Mouse (Mus musculus) gastrocnemius, adult 2 months (tissue): Measurements from ENCODE around the gene Glyctk. TPM values are rescaled to one million over a fixed set of nuclear protein-coding genes. Genes with fewer than 3 reads are reported as not detected.

Source experiments
- DNase-seq: peaks from one replicate; pipeline ENCODE4 v3.0.0; 2022
- H3K27ac ChIP-seq: fragments of 200-600 bp; 2 replicates; pipeline ENCODE4 v1.8.1; 2022; ENCODE audit warnings: mild to moderate bottlenecking
- H3K4me3 ChIP-seq: fragments of 200-600 bp; 2 replicates; pipeline ENCODE4 v1.8.1; 2022; ENCODE audit warnings: mild to moderate bottlenecking, moderate library complexity
- CTCF ChIP-seq: fragments of 200-600 bp; IDR thresholded peaks from 2 replicates; pipeline ENCODE4 v1.8.1; 2022; ENCODE audit warnings: antibody characterized with exemption, mild to moderate bottlenecking, moderate library complexity
- intact Hi-C: fragments of 180-260 bp; cut with DNase I; formaldehyde crosslinking; loops from one replicate; pipeline ENCODE4 v1.15.1; 2025
- total RNA-seq, 2 experiments: library from RNA; stranded (reverse); gene quantifications; 2 replicates each; pipeline ENCODE4 v1.2.3; 2021

Gene Glyctk
- total RNA-seq, 2 experiments from 2014 or later: 0.61 to 2.8 TPM

DNA sequence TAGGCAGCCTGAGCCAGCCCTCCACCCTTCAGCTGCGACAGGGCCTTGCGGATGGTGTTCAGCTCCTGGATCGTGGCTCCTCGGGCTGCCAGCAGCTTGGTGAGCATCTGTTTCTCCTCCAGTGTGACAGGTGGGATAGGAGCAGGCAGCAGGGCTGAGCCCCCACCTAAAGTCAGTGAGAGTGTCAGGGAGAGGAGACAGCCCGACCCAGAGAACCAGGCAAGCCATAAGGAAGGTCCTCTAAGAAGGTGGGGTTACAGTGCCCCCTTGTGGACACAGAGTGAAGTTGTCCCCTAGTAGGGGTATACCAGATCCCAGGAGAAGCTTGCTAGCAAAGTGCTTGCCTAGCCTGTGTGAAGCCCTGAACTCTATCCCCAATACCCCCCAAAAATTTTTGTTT lies 1.5 kb downstream of the Glyctk start:
- intact Hi-C loops: no loop called here
- TF ChIP-seq CTCF: peak; percentile 73
- Histone ChIP-seq H3K27ac (no peak overlapping the region), H3K4me3 (no peak overlapping the region)
- peak; percentile 42 for DNase-seq

DNA sequence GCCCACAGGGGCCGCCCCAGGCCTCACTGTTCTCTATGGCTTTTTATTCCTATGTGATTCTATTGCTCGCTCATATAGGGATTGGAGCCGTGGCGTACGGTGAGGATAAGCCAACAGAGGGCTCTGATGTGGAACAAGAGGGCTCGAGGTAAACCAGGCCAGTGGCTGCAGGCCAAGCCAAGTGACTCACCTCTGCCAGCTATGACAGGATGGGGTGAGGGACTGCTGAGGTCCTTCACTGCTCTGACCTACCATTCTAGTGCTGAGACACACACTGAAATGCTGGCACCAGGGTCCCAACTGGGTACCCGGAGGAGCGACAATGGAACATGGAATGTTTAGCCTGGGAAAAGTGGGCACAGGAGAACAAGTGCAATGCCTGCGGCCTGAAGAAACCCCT lies 3.8 kb downstream of the Glyctk start:
- Histone ChIP-seq H3K27ac (no peak overlapping the region), H3K4me3 (no peak overlapping the region)
- no peak for TF ChIP-seq CTCF
- intact Hi-C loops: no loop called here
- DNase-seq: no peak

DNA sequence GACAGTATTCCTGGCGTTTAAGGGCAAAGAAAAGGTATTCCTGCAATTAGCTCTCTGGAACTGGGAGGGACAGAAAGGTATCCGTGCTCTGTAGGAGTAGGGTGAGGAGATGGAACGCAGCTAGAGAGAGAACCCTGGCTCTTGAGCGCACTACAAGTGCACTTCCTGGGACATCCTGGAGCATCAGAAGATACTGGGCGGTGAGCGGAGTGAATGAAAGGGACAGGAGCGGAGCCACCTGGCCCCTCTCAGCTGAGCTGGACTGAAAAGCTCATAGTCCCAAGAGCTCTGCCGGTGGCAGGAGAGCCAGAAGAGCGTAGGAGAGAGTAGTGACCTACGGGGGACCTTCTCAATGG lies 8.6 kb downstream of the Glyctk start:
- DNase-seq: no peak
- TF ChIP-seq CTCF: no peak
- intact Hi-C loops: no loop called here
- no peak overlapping the region for H3K4me3 ChIP-seq
- H3K27ac ChIP-seq: no peak overlapping the region

DNA sequence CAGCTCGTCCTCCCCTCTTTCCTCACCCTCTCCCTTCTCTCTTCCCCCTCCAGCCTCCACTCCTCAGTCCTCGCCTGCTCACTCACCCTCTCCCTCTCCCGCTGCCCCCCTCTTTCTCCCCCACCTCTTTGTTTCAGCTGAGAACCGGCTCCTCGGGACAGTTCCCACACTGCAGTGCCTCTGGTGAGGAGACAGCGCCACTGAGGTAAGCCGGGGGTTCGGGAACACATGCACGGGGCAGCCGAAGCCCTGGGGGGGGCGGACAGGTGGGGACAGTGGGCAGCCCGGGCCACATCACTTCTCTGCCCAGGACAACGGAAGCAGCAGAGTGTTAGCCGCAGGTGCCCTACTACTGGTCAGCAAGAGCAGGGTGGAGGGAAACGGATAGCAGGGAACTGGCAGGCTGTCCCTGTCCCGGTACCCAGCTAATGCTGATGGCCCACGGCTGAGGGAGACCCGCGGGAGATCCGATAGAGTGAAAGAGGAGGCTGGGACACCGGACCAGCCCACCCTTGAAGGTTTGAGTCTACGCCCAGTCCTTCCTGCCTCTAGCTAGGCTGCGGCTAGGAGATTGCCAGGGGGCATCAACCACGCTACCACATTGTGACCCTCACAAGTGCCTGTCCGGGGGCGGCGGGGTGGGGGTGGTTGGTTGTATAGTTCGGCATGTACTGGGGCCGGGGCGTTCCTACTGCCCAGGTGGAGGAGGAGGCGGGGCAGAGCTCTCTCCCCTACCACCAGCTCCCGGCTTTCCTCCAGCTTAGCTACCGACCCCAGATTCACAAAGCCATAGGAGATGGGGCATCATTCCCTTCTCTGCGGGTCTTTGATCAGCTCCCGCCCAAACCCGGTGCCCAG lies 9.2 kb downstream of the Glyctk start:
- Histone ChIP-seq H3K4me3 (no peak overlapping the region), H3K27ac (no peak overlapping the region)
- no peak for TF ChIP-seq CTCF
- DNase-seq: no peak
- intact Hi-C loops: no loop called here

DNA sequence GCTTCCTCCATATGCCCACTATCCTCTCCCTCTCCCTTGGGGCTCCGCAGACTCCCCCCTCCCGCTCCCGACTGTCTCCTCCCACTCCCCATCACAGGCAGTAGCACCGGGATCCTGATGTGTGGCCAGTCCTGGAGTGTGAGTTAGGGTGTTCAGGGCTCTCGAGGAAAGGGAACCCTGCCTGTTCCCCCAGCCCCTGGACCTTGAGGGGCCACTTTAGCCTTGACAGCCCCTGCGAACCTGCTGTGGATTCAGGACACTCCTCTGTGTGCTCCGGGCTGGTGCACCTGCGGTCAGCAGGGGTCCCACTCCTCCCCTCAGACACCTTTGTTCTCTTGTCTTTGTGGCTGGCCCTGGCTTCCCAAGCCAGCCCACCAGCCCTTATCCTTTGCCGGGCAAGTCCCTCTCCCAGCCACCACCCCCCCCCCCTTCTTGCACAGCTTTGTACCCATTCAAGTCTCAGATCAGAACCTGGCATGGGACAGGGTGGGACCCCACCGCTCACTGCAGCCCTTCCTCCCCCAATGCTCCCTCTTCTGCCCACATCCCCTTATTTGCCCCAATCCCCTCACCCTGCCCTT lies 10.0 kb downstream of the Glyctk start:
- no peak for DNase-seq
- no peak for TF ChIP-seq CTCF
- no peak overlapping the region for H3K27ac ChIP-seq
- H3K4me3 ChIP-seq: no peak overlapping the region
- intact Hi-C loops: no loop called here

DNA sequence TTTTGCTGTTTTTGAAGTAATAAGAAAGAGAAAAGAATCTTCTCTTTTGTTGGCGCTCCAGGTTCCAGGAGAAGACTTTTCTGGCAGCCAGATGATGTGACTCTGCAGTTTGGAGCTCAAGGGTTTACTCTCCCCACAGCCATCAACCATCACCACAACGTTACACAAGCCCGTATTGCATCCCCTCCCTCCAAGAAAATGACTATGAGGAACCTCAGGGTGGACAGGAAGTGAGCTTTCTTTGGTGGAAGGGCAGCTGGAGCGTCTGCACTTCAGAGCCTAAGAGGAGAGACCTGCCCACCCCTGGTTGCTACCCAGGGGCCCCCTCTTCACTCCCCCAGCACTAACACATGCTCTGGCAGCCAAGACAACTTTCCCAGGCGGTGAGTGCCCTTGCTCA lies 10.7 kb downstream of the Glyctk start:
- intact Hi-C loops: no loop called here
- Histone ChIP-seq H3K27ac (no peak overlapping the region), H3K4me3 (no peak overlapping the region)
- DNase-seq: no peak
- no peak for TF ChIP-seq CTCF

DNA sequence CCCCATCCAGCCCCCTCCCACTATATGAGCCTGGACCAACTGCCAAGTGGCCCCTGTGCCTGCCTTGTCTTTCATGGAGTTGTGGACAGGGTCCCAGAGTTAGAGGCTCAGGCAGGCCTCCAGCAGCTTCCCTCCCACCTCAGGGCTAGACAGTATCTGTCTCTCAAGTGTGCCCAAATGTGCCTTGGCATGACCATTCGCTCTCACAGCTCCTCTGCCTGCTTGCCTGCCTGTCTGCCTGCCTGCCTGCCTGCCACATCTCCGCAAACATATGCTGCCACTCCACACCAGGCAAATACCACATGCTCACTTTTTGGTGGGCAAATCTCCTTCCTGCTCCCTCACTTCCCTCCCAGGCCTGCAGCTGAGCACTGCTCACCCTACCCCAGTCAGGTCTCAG lies 12.4 kb downstream of the Glyctk start:
- Histone ChIP-seq H3K4me3 (no peak overlapping the region), H3K27ac (no peak overlapping the region)
- intact Hi-C loops: no loop called here
- TF ChIP-seq CTCF: no peak
- no peak for DNase-seq

DNA sequence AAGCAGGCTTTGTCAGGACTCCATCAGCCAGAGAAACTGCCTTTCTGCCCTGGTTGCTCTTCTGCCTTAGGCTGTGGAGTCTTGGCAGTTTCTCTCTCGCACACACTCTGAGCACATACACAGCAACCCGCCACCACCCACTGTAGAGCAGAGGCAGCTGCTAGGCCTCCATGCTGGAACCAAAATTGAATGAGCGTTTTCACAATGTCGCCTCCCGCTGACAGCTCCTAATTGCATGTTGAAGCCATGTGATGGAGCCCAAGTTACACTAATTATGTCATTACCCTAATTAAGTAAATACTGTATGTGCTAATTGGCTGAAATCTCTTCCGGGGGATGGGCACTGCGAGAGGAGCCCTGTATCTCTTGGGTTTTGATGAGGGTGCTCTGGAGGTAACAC lies 13.8 kb downstream of the Glyctk start:
- Histone ChIP-seq H3K27ac (no peak overlapping the region), H3K4me3 (no peak overlapping the region)
- TF ChIP-seq CTCF: no peak
- intact Hi-C loops: no loop called here
- DNase-seq: no peak

DNA sequence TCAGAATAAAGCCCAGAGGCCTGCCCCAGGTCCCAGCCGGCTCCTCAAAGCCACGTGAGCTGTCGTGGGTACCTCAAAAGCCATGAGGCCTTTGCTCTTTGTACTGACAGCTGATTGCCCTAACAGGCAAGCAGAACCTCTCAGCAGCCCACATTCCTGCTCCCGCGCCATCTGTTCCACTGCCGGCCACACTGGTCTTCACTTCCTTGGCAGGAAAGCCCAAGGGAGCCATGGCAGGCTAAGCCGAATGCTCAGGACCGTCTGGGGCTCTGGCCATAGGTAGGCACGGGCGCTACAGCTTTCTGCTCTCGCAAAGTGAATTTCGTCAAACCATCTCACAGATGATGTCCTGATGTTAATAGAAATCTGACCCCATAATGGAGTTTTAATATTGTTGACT lies 16.0 kb downstream of the Glyctk start:
- TF ChIP-seq CTCF: no peak
- intact Hi-C loops: no loop called here
- Histone ChIP-seq H3K4me3 (no peak overlapping the region), H3K27ac (no peak overlapping the region)
- no peak for DNase-seq

DNA sequence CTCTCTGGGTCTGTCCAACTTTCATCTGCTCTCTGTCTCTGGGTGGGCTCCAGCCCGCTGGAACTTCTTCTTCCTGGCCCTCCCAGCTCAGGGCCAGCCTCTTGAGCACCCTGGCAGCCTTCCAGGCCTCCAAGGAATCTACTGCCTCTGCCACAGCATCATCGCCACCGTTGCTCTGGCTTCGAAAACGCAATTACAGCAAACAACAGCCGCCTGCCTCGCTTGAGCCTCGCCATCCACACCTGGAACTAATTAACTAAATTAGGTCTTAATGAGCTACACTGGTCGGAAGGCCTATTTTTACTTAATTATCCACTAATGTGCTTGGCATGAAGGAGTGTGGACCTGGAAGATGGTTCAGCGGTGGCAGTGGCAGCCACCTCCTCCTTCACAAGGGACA lies 18.2 kb downstream of the Glyctk start:
- Histone ChIP-seq H3K27ac (no peak overlapping the region), H3K4me3 (no peak overlapping the region)
- intact Hi-C loops: no loop called here
- no peak for TF ChIP-seq CTCF
- no peak for DNase-seq

DNA sequence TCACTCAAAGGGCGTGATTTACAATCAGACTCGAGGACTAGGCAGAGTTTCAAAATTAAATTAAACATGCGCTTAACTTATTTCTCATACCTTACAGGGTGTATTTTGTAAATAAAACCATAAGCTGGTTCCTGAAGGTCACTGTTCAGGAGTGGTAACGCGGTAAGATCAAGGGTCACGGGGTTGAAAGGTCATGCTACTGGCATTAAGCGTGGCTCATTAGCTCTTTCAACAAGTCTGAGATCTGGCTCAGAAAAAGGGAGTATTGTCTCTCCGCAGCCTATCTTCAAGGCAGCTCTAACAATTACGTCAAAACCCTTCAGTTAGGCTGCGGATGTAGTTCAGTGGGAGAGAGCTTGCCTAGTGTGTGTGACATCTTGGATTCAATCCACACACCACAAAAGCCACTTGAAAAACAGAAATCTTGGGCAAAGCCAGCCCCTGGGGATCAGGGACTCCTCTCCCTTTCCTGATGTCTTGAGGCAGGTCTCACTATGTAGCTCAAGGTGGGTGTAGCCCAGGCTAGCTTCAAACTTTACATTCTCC lies 20.2 kb downstream of the Glyctk start:
- H3K27ac ChIP-seq: no peak overlapping the region

DNA sequence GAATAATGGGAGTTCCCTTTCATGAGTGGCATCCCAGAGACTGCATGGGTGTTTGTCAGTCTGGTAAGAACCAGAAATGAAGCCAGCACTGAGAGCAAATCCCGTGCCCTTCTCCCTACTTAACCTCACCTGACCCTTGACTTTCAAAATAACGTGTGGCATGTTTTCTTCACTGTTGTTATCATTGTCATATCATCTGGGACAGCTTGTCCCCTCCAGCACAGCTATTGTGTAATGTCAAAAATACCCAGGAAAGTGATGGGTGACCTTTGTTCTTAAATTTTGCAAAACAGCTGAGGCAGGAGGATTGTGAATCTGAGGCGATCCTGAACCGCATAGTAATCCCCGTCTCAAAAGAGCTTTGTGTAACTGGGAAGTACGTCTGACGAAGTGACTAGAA lies 27.7 kb downstream of the Glyctk start:
- no peak for TF ChIP-seq CTCF
- no peak for DNase-seq

More for the DNA sequence above, 20.2 kb downstream of the Glyctk start:
- intact Hi-C loops: no loop called here
- no peak for DNase-seq
- TF ChIP-seq CTCF: no peak
- no peak overlapping the region for H3K4me3 ChIP-seq

DNA sequence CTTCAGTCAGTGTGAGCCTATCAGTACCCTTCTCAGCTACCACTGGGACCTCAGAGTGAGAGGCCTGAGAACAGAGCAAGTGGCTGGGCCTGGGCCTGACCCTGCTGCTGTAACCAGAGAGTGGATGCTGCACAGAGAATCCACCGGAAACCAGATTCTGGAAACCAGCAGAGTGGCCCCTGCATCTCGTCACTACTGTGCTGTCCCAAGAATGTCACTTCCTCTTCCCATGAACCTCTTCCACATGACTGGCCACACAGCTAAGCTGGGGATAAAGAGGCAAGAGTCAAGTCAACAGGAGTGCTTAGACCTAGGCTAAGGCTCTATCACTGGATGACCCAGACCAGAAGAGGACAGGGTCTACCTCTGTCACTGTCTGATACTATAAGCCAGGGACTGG lies 28.9 kb downstream of the Glyctk start:
- Histone ChIP-seq H3K4me3 (no peak overlapping the region), H3K27ac (no peak overlapping the region)
- no peak for TF ChIP-seq CTCF
- intact Hi-C loops: no loop called here
- DNase-seq: no peak

More for the DNA sequence above, 27.7 kb downstream of the Glyctk start:
- no peak overlapping the region for H3K27ac ChIP-seq
- intact Hi-C loops: no loop called here
- no peak overlapping the region for H3K4me3 ChIP-seq
